Mouse (Mus musculus): ENCODE results near the gene 2700097O09Rik. TPM values are rescaled to one million over a fixed set of nuclear protein-coding genes. Genes with fewer than 3 reads are reported as not detected.
A peak's percentile ranks its signal among the peaks of the same experiment; 100 is the strongest.
"Not testable (repeated sequence)": the region's sequence is repeated elsewhere in the genome, so short reads cannot be mapped to it uniquely, and the experiment has no call there.

Gene 2700097O09Rik
- 10 to 100 TPM; 10.2 to 12.5 TPM for total RNA-seq (2021)
- long read RNA-seq, experiment 1, partial matches to known transcripts = 1 of 5 reads
- long read RNA-seq, experiment 1, other reads (novel, unspliced or antisense) = 4 of 5 reads
- long read RNA-seq, experiment 2, partial matches to known transcripts = 3 of 7 reads
- long read RNA-seq, experiment 2, other reads (novel, unspliced or antisense) = 4 of 7 reads

DNA sequence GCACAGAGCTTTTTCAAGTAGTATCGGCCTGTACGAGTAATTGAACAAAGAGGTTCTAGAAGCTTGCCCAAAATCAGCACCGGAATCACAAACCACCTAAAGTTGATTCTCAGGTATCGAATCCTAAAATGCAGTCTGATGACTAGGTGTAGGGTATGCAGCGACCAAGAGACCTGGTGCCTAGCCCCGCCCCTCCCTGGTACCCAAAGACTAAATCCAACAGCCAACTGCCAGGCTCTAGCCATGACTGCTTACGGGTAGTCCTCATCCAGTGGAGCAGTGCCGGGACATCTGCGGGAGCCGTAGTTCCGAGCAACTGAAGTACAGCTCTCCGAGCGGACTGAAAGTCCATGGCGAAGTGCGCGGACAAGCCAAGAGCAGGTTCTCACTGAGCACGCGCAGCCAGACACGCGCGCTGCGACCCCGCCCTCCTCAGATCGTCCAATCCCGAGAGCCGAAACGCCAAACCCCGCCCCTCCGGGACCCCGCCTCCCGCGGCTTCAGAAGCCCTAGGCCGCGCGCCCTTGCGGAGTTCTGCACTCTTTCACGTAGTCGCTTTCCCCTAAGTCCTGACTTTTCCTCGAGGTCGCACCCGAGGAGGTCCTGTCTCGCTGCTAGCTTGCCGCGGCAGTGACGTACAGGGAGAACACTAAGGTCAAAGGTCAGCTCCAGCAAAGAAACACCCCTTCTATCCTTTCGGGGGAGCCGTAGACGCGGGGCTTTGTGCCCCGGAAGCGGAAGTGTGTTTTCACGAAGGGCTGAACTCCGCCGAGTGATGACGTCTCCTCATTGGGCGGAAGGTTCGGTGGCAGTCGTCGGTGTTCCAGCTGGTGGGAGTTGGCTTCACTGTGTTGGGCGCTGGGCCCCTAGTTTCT lies at the start of gene 2700097O09Rik, which contains the start of gene Srp54a:
Gene 2700097O09Rik (minus strand): TSS at position 385 of the 875 bp plus-strand sequence.
Gene Srp54a (plus strand): TSS at position 537 of the 875 bp plus-strand sequence.
- Histone ChIP-seq H3K27ac (peak within 1 kb of the TSS; percentile 85), H3K4me3 (peak within 1 kb of the TSS; percentile 69)
- intact Hi-C loops (cut with DNase I) = not testable (repeated sequence)
- DNase-seq (ENCODE audit: extremely low spot score in 1 of 2, low spot score in 2 of 2) = peak; percentile 86 to 90

DNA sequence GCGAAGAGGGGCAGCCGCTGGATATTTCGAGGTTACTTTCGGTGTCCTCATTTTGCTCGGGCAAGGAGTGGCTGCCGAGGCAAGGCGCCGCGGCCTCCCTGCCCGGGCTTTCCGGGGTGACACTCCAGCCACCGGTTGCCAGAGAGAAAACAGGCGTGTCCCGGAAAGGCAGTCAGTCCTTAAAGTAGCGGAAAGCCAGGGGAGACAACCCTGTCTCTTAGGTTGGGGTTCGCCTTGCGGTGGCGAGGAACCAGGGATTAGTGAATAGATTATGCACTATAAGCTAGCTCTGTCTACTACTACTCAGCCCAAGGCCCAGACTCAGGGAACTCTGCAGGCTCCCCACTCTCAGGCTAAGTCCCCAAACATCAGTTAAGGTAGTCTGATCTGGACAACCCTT lies 44.8 kb upstream of the 2700097O09Rik start:
- H3K27ac ChIP-seq; intact Hi-C loops (cut with DNase I); H3K4me3 ChIP-seq; DNase-seq (ENCODE audit: extremely low spot score in 1 of 2, low spot score in 2 of 2): not testable (repeated sequence)

DNA sequence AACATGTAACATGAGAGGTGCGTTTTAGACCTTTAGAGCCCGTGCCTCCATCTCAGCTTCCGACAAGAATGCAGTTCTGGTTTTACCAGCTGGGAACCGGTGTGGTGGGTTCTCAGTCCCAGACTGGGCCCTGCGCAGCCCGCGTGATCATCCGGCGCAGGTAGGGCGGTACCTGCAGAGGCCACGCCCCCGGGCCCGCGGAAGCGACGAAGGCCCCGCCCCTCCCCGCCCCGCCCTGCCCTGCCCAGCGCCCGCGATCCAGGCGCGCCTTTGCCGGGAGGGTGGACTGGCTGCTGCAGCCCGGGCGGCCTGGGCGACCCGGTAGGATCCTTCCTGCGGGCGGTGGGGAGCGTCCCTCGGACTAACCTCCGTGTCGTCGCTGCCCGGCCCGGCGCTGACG lies 44.3 kb upstream of the 2700097O09Rik start, which contains the start of gene Fam177a:
Gene Fam177a (plus strand): TSS at position 228 of the 400 bp plus-strand sequence.
- intact Hi-C loops (cut with DNase I); H3K27ac ChIP-seq; DNase-seq (ENCODE audit: extremely low spot score in 1 of 2, low spot score in 2 of 2); H3K4me3 ChIP-seq: not testable (repeated sequence)

DNA sequence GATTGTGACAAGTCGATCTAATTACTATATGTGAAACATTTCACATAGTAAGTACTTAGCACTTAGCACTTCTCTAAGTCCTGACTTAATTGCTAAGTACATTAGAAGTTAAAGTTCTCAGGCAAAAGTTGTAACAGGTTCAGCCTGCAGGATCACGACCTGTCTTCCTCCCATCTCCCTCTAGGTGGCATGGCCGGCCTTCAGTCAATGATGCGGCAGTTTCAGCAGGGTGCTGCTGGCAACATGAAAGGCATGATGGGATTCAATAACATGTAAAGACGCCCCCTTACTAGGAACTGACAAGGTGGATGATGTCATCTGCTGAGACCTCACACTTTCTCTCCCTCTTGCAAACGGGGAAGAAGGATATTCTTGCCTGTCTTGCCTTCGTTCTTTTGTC lies 32.7 kb upstream of the 2700097O09Rik start:
- intact Hi-C loops (cut with DNase I); H3K27ac ChIP-seq; DNase-seq (ENCODE audit: extremely low spot score in 1 of 2, low spot score in 2 of 2); H3K4me3 ChIP-seq: not testable (repeated sequence)

DNA sequence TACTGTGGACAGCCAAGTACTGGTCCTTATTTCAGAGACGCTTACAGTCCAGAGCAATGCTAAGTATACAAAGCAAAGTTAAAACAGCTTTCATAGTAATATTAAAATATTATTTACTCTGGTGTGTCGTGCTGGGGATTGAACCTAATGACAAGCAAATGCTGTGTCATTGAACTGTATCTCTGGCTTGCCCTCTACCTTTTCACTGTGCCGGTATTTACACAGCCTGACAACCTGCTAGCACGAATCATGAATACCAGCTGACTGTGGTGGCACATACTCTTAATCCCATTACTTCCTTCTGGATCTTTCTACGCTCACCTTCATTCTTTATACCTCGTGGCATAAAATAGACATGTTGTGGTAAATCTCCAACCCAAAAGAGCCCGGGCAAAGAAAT lies 12.2 kb upstream of the 2700097O09Rik start:
- intact Hi-C loops (cut with DNase I); H3K27ac ChIP-seq; DNase-seq (ENCODE audit: extremely low spot score in 1 of 2, low spot score in 2 of 2); H3K4me3 ChIP-seq: not testable (repeated sequence)

GRCm38 (mm10) chr12:55080601-55080942 lies 662 bp upstream of the 2700097O09Rik start:
- peak overlapping the region; percentile 69 for H3K4me3 ChIP-seq
- DNase-seq (ENCODE audit: extremely low spot score in 1 of 2, low spot score in 2 of 2); intact Hi-C loops (cut with DNase I): not testable (repeated sequence)
- H3K27ac ChIP-seq = peak overlapping the region; percentile 85

- DNase-seq (ENCODE audit: extremely low spot score in 1 of 2, low spot score in 2 of 2); intact Hi-C loops (cut with DNase I); H3K4me3 ChIP-seq; H3K27ac ChIP-seq: not testable (repeated sequence)
- TF ChIP-seq CTCF (IDR thresholded peaks at IDR 0.05) = peak; percentile 38
These were observed 1.2 kb downstream of the 2700097O09Rik start for GRCm38 (mm10) chr12:55078706-55079105.

- no peak for DNase-seq (ENCODE audit: extremely low spot score in 1 of 2, low spot score in 2 of 2)
- no peak overlapping the region for H3K4me3 ChIP-seq
- intact Hi-C loops (cut with DNase I) = no loop called here
- H3K27ac ChIP-seq = no peak overlapping the region
- no peak for TF ChIP-seq CTCF (IDR thresholded peaks at IDR 0.05)
These were observed 4.6 kb downstream of the 2700097O09Rik start for GRCm38 (mm10) chr12:55075296-55075695.

GRCm38 (mm10) chr12:55073686-55074085 lies 6.2 kb downstream of the 2700097O09Rik start:
- TF ChIP-seq CTCF (IDR thresholded peaks at IDR 0.05) = no peak
- intact Hi-C loops (cut with DNase I) = no loop called here
- no peak overlapping the region for H3K27ac ChIP-seq
- H3K4me3 ChIP-seq = no peak overlapping the region
- no peak for DNase-seq (ENCODE audit: extremely low spot score in 1 of 2, low spot score in 2 of 2)

GRCm38 (mm10) chr12:55072495-55072894 lies 7.4 kb downstream of the 2700097O09Rik start:
- intact Hi-C loops (cut with DNase I) = no loop called here
- DNase-seq (ENCODE audit: extremely low spot score in 1 of 2, low spot score in 2 of 2) = no peak
- TF ChIP-seq CTCF (IDR thresholded peaks at IDR 0.05) = no peak
- H3K27ac ChIP-seq = no peak overlapping the region
- H3K4me3 ChIP-seq = no peak overlapping the region

GRCm38 (mm10) chr12:55062141-55062540 lies 17.8 kb downstream of the 2700097O09Rik start:
- no peak for TF ChIP-seq CTCF (IDR thresholded peaks at IDR 0.05)
- intact Hi-C loops (cut with DNase I) = no loop called here
- Histone ChIP-seq H3K27ac (no peak overlapping the region), H3K4me3 (no peak overlapping the region)
- DNase-seq (ENCODE audit: extremely low spot score in 1 of 2, low spot score in 2 of 2) = no peak

GRCm38 (mm10) chr12:55061006-55061405 lies 18.9 kb downstream of the 2700097O09Rik start:
- no peak overlapping the region for H3K4me3 ChIP-seq
- intact Hi-C loops (cut with DNase I) = no loop called here
- no peak overlapping the region for H3K27ac ChIP-seq
- no peak for DNase-seq (ENCODE audit: extremely low spot score in 1 of 2, low spot score in 2 of 2)
- TF ChIP-seq CTCF (IDR thresholded peaks at IDR 0.05) = no peak
